Mouse (Mus musculus): ENCODE measurements around the gene Nelfe.
"Not testable (repeated sequence)": the region's sequence is repeated elsewhere in the genome, so short reads cannot be mapped to it uniquely, and the experiment has no call there.

The Nelfe gene

GRCm38 (mm10) chr17:34849722-34850516, at the start of gene Nelfe, which contains the start of gene Skiv2l:
Nelfe (plus strand) TSS chr17:34850391.
Skiv2l (minus strand) TSS chr17:34850210.
- peak; percentile 99 for DNase-seq (ENCODE audit: low read depth, low spot score)

- DNase-seq (ENCODE audit: low read depth, low spot score), result not testable (repeated sequence)
Measured at GRCm38 (mm10) chr17:34800781-34801305, 49.3 kb upstream of the Nelfe start.

- DNase-seq (ENCODE audit: low read depth, low spot score), result not testable (repeated sequence)
Measured at GRCm38 (mm10) chr17:34802756-34803155, 47.4 kb upstream of the Nelfe start.

GRCm38 (mm10) chr17:34803367-34803766, 46.8 kb upstream of the Nelfe start:
- not testable (repeated sequence) for DNase-seq (ENCODE audit: low read depth, low spot score)

- DNase-seq (ENCODE audit: low read depth, low spot score), result not testable (repeated sequence)
Measured at GRCm38 (mm10) chr17:34804301-34804700, 45.9 kb upstream of the Nelfe start, which contains the start of gene Cyp21a1. Cyp21a1 (minus strand) TSS chr17:34804561.

- DNase-seq (ENCODE audit: low read depth, low spot score), result peak; percentile 29
Measured at GRCm38 (mm10) chr17:34804871-34805562, 45.2 kb upstream of the Nelfe start.

GRCm38 (mm10) chr17:34807176-34807575, 43.0 kb upstream of the Nelfe start:
- DNase-seq (ENCODE audit: low read depth, low spot score), result no peak

GRCm38 (mm10) chr17:34808599-34809205, 41.5 kb upstream of the Nelfe start:
- no peak for DNase-seq (ENCODE audit: low read depth, low spot score)

- DNase-seq (ENCODE audit: low read depth, low spot score), result not testable (repeated sequence)
Measured at GRCm38 (mm10) chr17:34810411-34810810, 39.8 kb upstream of the Nelfe start.

GRCm38 (mm10) chr17:34810811-34811210, 39.4 kb upstream of the Nelfe start:
- not testable (repeated sequence) for DNase-seq (ENCODE audit: low read depth, low spot score)

GRCm38 (mm10) chr17:34811275-34811674, 38.9 kb upstream of the Nelfe start:
- DNase-seq (ENCODE audit: low read depth, low spot score), result no peak

GRCm38 (mm10) chr17:34813747-34814146, 36.4 kb upstream of the Nelfe start:
- peak; percentile 55 for DNase-seq (ENCODE audit: low read depth, low spot score)

- DNase-seq (ENCODE audit: low read depth, low spot score), result no peak
Measured at GRCm38 (mm10) chr17:34814818-34815370, 35.3 kb upstream of the Nelfe start.

GRCm38 (mm10) chr17:34830776-34831175, 19.4 kb upstream of the Nelfe start:
- DNase-seq (ENCODE audit: low read depth, low spot score), result not testable (repeated sequence)

- DNase-seq (ENCODE audit: low read depth, low spot score), result no peak
Measured at GRCm38 (mm10) chr17:34836155-34836855, 13.9 kb upstream of the Nelfe start.

- DNase-seq (ENCODE audit: low read depth, low spot score), result peak; percentile 97
Measured at GRCm38 (mm10) chr17:34836856-34837221, 13.4 kb upstream of the Nelfe start, which contains the start of the genes Stk19 and Dxo. Stk19 (minus strand) TSS chr17:34836945. Dxo (plus strand) TSS chr17:34837019.

GRCm38 (mm10) chr17:34837464-34838324, 12.5 kb upstream of the Nelfe start:
- DNase-seq (ENCODE audit: low read depth, low spot score), result no peak

- no peak for DNase-seq (ENCODE audit: low read depth, low spot score)
Measured at GRCm38 (mm10) chr17:34838785-34839184, 11.4 kb upstream of the Nelfe start.

GRCm38 (mm10) chr17:34840736-34841307, 9.4 kb upstream of the Nelfe start:
- DNase-seq (ENCODE audit: low read depth, low spot score), result no peak

- DNase-seq (ENCODE audit: low read depth, low spot score), result no peak
Measured at GRCm38 (mm10) chr17:34844884-34845283, 5.3 kb upstream of the Nelfe start.

All from A20 (cell line).